Mouse (Mus musculus) liver, embryonic 11.5 days (tissue): Measurements from ENCODE around the gene Stn1. TPM values are rescaled to one million over a fixed set of nuclear protein-coding genes. Genes with fewer than 3 reads are reported as not detected.
A peak's percentile ranks its signal among the peaks of the same experiment; 100 is the strongest.

Experiments used
- ATAC-seq: fragments of 200-750 bp; cut with Nextera tagmentation; replicated peaks from 2 replicates; pipeline ENCODE4 v1.8.0; 2017; ENCODE audit warnings: moderate number of reproducible peaks, mild to moderate bottlenecking, moderate TSS enrichment, moderate library complexity; ENCODE audit not compliant: low FRiP score
- DNase-seq: peaks from one replicate; pipeline ENCODE4 v3.0.0-alpha.2; 2017; ENCODE audit warnings: low spot score
- H3K27ac ChIP-seq: fragments of 300-500 bp; sonication (generic); 2 replicates; pipeline ENCODE4 v1.5.1; 2014; ENCODE audit warnings: mild to moderate bottlenecking, low read depth, low read length, control low read depth
- H3K27me3 ChIP-seq: fragments of 300-500 bp; sonication (generic); replicated peaks from 2 replicates; pipeline ENCODE4 v1.6.1; 2014; ENCODE audit warnings: low read length, mixed read lengths; ENCODE audit not compliant: control insufficient read depth, insufficient read depth
- H3K36me3 ChIP-seq: fragments of 300-500 bp; sonication (generic); 2 replicates; pipeline ENCODE4 v1.6.1; 2014; ENCODE audit warnings: mild to moderate bottlenecking, low read length, moderate library complexity, mixed read lengths; ENCODE audit not compliant: control insufficient read depth, insufficient read depth
- H3K4me1 ChIP-seq: fragments of 300-500 bp; sonication (generic); replicated peaks from 2 replicates; pipeline ENCODE4 v1.6.1; 2014; ENCODE audit warnings: low read length, mixed read lengths; ENCODE audit not compliant: control insufficient read depth, insufficient read depth
- H3K4me2 ChIP-seq: fragments of 300-500 bp; sonication (generic); 2 replicates; pipeline ENCODE4 v1.6.1; 2014; ENCODE audit warnings: mild to moderate bottlenecking, control low read depth, moderate library complexity
- H3K4me3 ChIP-seq: fragments of 300-500 bp; sonication (generic); 2 replicates; pipeline ENCODE4 v1.5.1; 2014; ENCODE audit warnings: low read depth, low read length, control low read depth
- H3K9ac ChIP-seq: fragments of 300-500 bp; sonication (generic); 2 replicates; pipeline ENCODE4 v1.6.1; 2014; ENCODE audit warnings: low read depth, low read length, control low read depth
- H3K9me3 ChIP-seq: fragments of 300-500 bp; sonication (generic); 2 replicates; pipeline ENCODE4 v1.6.1; 2016; ENCODE audit warnings: low read length, inconsistent platforms, mixed read lengths; ENCODE audit not compliant: control insufficient read depth
- WGBS: fragments of 180-500 bp; shearing (Covaris S2); extraction: QIAGEN DNeasy Blood & Tissue Kit; methylation state at CpG from one replicate; pipeline ENCODE4 v1.1.7; 2014; 5-methylcytosine and 5-hydroxymethylcytosine counted together
- polyA plus RNA-seq: library from polyadenylated mRNA; unstranded; fragments of >200 nt; fragmentation: Nextera tagmentation; extraction: Ambion mirVana; gene quantifications from 2 replicates; pipeline ENCODE4 v1.2.1, GENCODE M21; 2014

Gene Stn1
- polyA plus RNA-seq, 1 experiment from 2014 or later, result 30.8 TPM

- H3K27me3 ChIP-seq, result no peaks in the 10 kb centered on the region
- peak overlapping the region; percentile 68 for H3K4me3 ChIP-seq
- H3K9me3 ChIP-seq, result 0 out of 2 replicates have a peak, but pooled peaks cover 2% of the 10 kb centered on the region
- peak; percentile 95 for ATAC-seq
- peak overlapping the region; percentile 76 for H3K27ac ChIP-seq
- peak overlapping the region; percentile 77 for H3K9ac ChIP-seq
- peak overlapping the region; percentile 86 for H3K4me2 ChIP-seq
- peak; percentile 99 for DNase-seq
- WGBS, result 4% methylated on average over 39 of the region's 39 CpGs
- H3K36me3 ChIP-seq, result peaks cover 7% of the 10 kb centered on the region; the same call in 1 of the 2 replicates
- peaks cover 25% of the 10 kb centered on the region for H3K4me1 ChIP-seq
Observed at GRCm38 (mm10) chr19:47536521-47537299, 597 bp downstream of the Stn1 start.

- H3K36me3 ChIP-seq, result peaks cover 7% of the 10 kb centered on the region; the same call in 1 of the 2 replicates
Observed at GRCm38 (mm10) chr19:47534131-47534530, 3.2 kb downstream of the Stn1 start.

GRCm38 (mm10) chr19:47532449-47532848 lies 4.9 kb downstream of the Stn1 start:
- H3K9me3 ChIP-seq, result 0 out of 2 replicates have a peak, but pooled peaks cover 2% of the 10 kb centered on the region
- WGBS, result 84% methylated on average over 3 of the region's 3 CpGs
- no peak overlapping the region for H3K4me2 ChIP-seq
- ATAC-seq (no peak), DNase-seq (no peak)
- no peak overlapping the region for H3K9ac ChIP-seq
- no peaks in the 10 kb centered on the region for H3K27me3 ChIP-seq
- no peak overlapping the region for H3K4me3 ChIP-seq
- peaks cover 18% of the 10 kb centered on the region for H3K4me1 ChIP-seq
- no peak overlapping the region for H3K27ac ChIP-seq
- peaks cover 7% of the 10 kb centered on the region; the same call in 1 of the 2 replicates for H3K36me3 ChIP-seq

More at GRCm38 (mm10) chr19:47534131-47534530, 3.2 kb downstream of the Stn1 start:
- Histone ChIP-seq H3K9ac (no peak overlapping the region), H3K4me2 (no peak overlapping the region), H3K4me3 (no peak overlapping the region), H3K4me1 (peaks cover 32% of the 10 kb centered on the region), H3K9me3 (0 out of 2 replicates have a peak, but pooled peaks cover 2% of the 10 kb centered on the region), H3K27me3 (no peaks in the 10 kb centered on the region), H3K27ac (no peak overlapping the region)
- no peak for DNase-seq
- ATAC-seq, result no peak
- WGBS, result 72% methylated on average over 1 of the region's 1 CpGs

GRCm38 (mm10) chr19:47531309-47531708 lies 6.0 kb downstream of the Stn1 start:
- Histone ChIP-seq H3K4me2 (no peak overlapping the region), H3K4me1 (peaks cover 14% of the 10 kb centered on the region), H3K27me3 (no peaks in the 10 kb centered on the region), H3K27ac (peak overlapping the region; percentile 1; the same call in 1 of the 2 replicates), H3K36me3 (peaks cover 7% of the 10 kb centered on the region; the same call in 1 of the 2 replicates), H3K4me3 (no peak overlapping the region), H3K9me3 (0 out of 2 replicates have a peak, but pooled peaks cover 2% of the 10 kb centered on the region), H3K9ac (no peak overlapping the region)
- peak; percentile 84 for ATAC-seq
- WGBS, result 51% methylated on average over 5 of the region's 5 CpGs
- no peak for DNase-seq

- Histone ChIP-seq H3K4me3 (no peak overlapping the region), H3K27me3 (no peaks in the 10 kb centered on the region), H3K9ac (no peak overlapping the region), H3K4me1 (peaks cover 5% of the 10 kb centered on the region; the same call in 1 of the 2 replicates), H3K4me2 (no peak overlapping the region), H3K9me3 (no peaks in the 10 kb centered on the region), H3K36me3 (peaks cover 5% of the 10 kb centered on the region; the same call in 1 of the 2 replicates), H3K27ac (no peak overlapping the region)
- WGBS, result 74% methylated on average over 21 of the region's 21 CpGs
- ATAC-seq (no peak), DNase-seq (no peak)
Observed at GRCm38 (mm10) chr19:47526239-47526986, 10.9 kb downstream of the Stn1 start.

- H3K4me2 ChIP-seq, result no peak overlapping the region
- ATAC-seq, result no peak
- H3K4me1 ChIP-seq, result peaks cover 6% of the 10 kb centered on the region
- H3K27me3 ChIP-seq, result no peaks in the 10 kb centered on the region
- no peak overlapping the region for H3K9ac ChIP-seq
- DNase-seq, result no peak
- no peak overlapping the region for H3K4me3 ChIP-seq
- 87% methylated on average over 8 of the region's 8 CpGs for WGBS
- no peak overlapping the region for H3K27ac ChIP-seq
- no peaks in the 10 kb centered on the region for H3K9me3 ChIP-seq
- peaks cover 5% of the 10 kb centered on the region; the same call in 1 of the 2 replicates for H3K36me3 ChIP-seq
Observed at GRCm38 (mm10) chr19:47524905-47525304, 12.4 kb downstream of the Stn1 start.

- DNase-seq, result no peak
- Histone ChIP-seq H3K4me3 (no peak overlapping the region), H3K27me3 (no peaks in the 10 kb centered on the region), H3K4me1 (peaks cover 28% of the 10 kb centered on the region), H3K27ac (no peak overlapping the region), H3K9me3 (no peaks in the 10 kb centered on the region), H3K36me3 (peaks cover 6% of the 10 kb centered on the region; the same call in 1 of the 2 replicates), H3K9ac (no peak overlapping the region), H3K4me2 (no peak overlapping the region)
- WGBS, result 82% methylated on average over 5 of the region's 5 CpGs
- ATAC-seq, result no peak
Observed at GRCm38 (mm10) chr19:47521403-47521802, 15.9 kb downstream of the Stn1 start.

- peaks cover 28% of the 10 kb centered on the region for H3K4me1 ChIP-seq
- peak overlapping the region; percentile 66 for H3K4me2 ChIP-seq
- H3K4me3 ChIP-seq, result 0 out of 2 replicates have a peak overlapping the region, but pooled peaks have one; percentile 17
Observed at GRCm38 (mm10) chr19:47519163-47519893, 18.0 kb downstream of the Stn1 start.

More at GRCm38 (mm10) chr19:47519163-47519893, 18.0 kb downstream of the Stn1 start:
- Histone ChIP-seq H3K9me3 (no peaks in the 10 kb centered on the region), H3K27me3 (no peaks in the 10 kb centered on the region), H3K9ac (peak overlapping the region; percentile 34; the same call in 1 of the 2 replicates), H3K36me3 (peaks cover 14% of the 10 kb centered on the region; the same call in 1 of the 2 replicates), H3K27ac (peak overlapping the region; percentile 74)
- ATAC-seq (0 out of 2 replicates have a peak, but pooled peaks have one; percentile 21), DNase-seq (no peak)
- 68% methylated on average over 8 of the region's 8 CpGs for WGBS
